Mouse (Mus musculus) MEL (cell line): ENCODE measurements around the gene Cox5a.

Experiments
- CHD2 ChIP-seq: IDR thresholded peaks from 2 replicates; pipeline ENCODE4 v1.6.1; 2011; ENCODE audit warnings: low read length, improper control_type of control experiment
- SMC3 ChIP-seq: IDR thresholded peaks from 2 replicates; pipeline ENCODE4 v1.6.1; 2011; ENCODE audit warnings: low read depth, low read length, improper control_type of control experiment

GRCm38 (mm10) chr9:57504891-57505290 is 16.2 kb upstream of the Cox5a start:
- TF ChIP-seq SMC3 (no peak), CHD2 (no peak)
